Mouse (Mus musculus): ENCODE data around the gene Agrn.

Gene Agrn

DNA sequence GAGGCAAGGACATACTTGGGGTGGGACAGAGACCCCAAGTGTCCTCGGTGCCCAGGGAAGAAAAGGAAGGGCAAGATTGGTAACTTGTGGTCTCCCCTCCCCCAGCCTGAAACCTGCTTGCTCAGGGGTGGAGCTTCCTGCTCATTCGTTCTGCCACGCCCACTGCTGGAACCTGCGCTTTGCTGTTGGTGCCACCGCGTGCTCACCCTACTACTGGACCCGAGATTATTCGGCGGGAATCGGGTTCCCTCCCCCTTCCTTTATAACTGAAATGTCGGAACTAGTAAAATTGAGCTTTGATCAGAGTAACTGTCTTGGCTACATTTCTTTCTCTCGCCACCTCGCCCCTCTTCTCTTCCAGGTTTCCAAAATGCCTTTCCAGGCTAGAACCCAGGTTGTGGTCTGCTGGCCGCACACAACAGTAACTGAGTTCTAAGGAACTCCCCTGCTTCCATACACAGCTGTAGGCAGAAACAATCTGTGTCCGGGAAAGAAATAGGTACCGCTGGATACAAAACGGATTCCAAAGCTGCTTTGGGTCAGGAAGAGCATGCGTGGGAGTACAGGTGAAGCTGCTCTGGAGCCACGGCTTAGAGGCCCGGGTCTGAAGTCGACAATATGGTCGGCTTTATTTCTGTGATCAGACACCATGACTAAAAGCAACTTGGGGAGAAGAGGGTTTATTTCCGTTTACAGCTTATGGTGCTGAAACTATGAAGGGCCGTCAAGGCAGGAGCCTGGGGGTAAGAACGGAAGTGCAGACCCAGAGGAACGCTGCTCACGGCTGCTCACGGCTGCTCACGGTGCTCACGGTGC is 60.8 kb downstream of the Agrn start:
- DNase-seq: no peak

- no peak for DNase-seq
Measured at GRCm38 (mm10) chr4:156135801-156136200, 61.5 kb downstream of the Agrn start.

DNA sequence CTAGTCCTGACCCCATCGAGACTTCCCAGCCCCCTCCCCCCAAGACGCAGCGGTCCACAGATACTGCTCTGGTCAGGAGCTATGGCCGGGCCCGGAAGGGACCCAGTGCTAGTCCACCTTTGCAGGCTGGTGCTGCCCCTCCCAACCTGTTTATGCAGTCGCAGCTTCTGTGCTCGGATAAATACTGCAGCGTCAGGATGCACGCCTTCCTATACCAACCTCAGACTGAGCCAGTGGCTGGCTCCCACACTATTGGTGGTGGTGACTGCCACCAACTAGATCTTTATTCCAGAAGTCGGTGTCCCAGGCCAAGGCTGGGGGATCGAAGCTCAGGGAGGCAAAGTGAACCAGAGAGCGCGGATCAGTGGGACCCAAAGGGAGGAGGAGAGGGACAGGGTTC is 62.2 kb downstream of the Agrn start:
- no peak for DNase-seq

DNA sequence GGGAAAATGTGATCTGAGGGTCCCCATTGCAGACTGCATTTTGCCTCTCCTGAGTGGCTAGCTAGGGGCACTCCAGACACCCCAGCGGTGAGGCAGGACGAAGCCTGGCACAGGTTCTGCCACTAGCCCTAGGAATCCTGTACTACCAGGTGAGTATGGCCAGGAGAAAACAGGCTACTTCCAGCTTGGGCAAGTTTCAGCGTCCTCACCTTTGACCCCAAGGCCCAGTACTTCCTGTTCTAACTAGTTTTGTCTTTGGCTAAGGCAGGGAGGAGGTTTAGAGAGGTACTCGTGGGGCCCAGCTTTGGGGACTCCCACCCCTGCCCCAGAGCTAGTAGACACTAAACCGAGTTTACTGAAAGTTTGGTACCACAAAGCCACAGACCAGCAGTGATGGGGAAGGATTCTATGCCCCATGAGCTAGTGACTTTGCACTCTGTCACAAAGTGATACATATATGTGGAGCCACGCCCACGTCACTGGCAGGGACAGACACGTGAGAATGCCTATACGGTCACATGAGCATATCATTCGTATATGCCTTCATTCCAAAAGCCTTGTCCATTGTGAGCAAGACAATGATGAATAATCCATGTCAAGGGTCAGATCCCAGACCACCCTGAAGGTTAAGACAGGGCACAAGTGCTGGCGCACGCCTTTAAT is 63.2 kb downstream of the Agrn start:
- no peak for DNase-seq

- DNase-seq: no peak
Measured at GRCm38 (mm10) chr4:156133334-156133733, 64.0 kb downstream of the Agrn start.

GRCm38 (mm10) chr4:156130940-156131339 is 66.3 kb downstream of the Agrn start:
- DNase-seq: no peak

GRCm38 (mm10) chr4:156130436-156130835 is 66.9 kb downstream of the Agrn start, which contains the start of gene Rnf223:
Rnf223 (plus strand) TSS chr4:156130513.
- no peak for DNase-seq

- no peak for DNase-seq
Measured at GRCm38 (mm10) chr4:156128746-156129145, 68.5 kb downstream of the Agrn start.

GRCm38 (mm10) chr4:156126841-156127240 is 70.4 kb downstream of the Agrn start:
- no peak for DNase-seq

DNA sequence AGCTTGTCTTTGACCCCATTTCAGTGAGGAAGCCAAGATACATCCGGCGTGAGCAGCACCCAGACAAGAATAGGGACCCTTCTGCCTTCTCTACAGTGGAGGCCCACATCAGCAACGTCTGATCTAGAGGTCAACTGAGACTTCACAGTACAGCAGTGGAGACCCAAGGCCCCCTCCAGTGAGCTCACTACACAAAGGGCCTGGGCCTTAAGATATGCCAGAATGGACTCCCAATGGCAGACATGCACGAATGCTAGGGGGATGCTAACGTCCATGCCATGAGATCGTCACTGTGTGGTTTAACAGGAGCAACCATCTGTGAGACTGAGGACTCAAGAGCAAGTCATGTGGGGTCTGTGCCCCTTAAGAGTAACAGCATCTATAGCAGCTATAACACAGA is 71.9 kb downstream of the Agrn start:
- DNase-seq: no peak

- no peak for DNase-seq
Measured at GRCm38 (mm10) chr4:156124077-156124476, 73.2 kb downstream of the Agrn start.

Measured in lung, postnatal 14 days (tissue).